Mouse (Mus musculus) neural tube, embryonic 13.5 days (tissue): ENCODE results near the gene Dnajb12. TPM values are rescaled to one million over a fixed set of nuclear protein-coding genes. Genes with fewer than 3 reads are reported as not detected.
A peak's percentile ranks its signal among the peaks of the same experiment; 100 is the strongest.

Source experiments
- ATAC-seq: fragments of 200-750 bp; cut with Nextera tagmentation; 2 replicates; pipeline ENCODE4 v1.8.0; 2017; ENCODE audit warnings: low read depth, mild to moderate bottlenecking, moderate TSS enrichment, moderate library complexity
- H3K27ac ChIP-seq: fragments of 300-500 bp; sonication (generic); replicated peaks from 2 replicates; pipeline ENCODE4 v1.5.1; 2015; ENCODE audit warnings: moderate library complexity, mild to moderate bottlenecking, inconsistent platforms
- H3K27me3 ChIP-seq: fragments of 300-500 bp; sonication (generic); 2 replicates; pipeline ENCODE4 v1.6.1; 2015; ENCODE audit warnings: mild to moderate bottlenecking, inconsistent platforms
- H3K36me3 ChIP-seq: fragments of 300-500 bp; sonication (generic); 2 replicates; pipeline ENCODE4 v1.6.1; 2015; ENCODE audit warnings: mild to moderate bottlenecking, inconsistent platforms
- H3K4me1 ChIP-seq: fragments of 300-500 bp; sonication (generic); replicated peaks from 2 replicates; pipeline ENCODE4 v1.6.1; 2015; ENCODE audit warnings: inconsistent platforms
- H3K4me2 ChIP-seq: fragments of 300-500 bp; sonication (generic); 2 replicates; pipeline ENCODE4 v1.6.1; 2015; ENCODE audit warnings: inconsistent platforms, mild to moderate bottlenecking, moderate library complexity
- H3K4me3 ChIP-seq: fragments of 300-500 bp; sonication (generic); 2 replicates; pipeline ENCODE4 v1.5.1; 2015; ENCODE audit warnings: mild to moderate bottlenecking, inconsistent platforms
- H3K9ac ChIP-seq: fragments of 300-500 bp; sonication (generic); 2 replicates; pipeline ENCODE4 v1.6.1; 2015; ENCODE audit warnings: moderate library complexity, mild to moderate bottlenecking, inconsistent platforms
- H3K9me3 ChIP-seq: fragments of 300-500 bp; sonication (generic); 2 replicates; pipeline ENCODE4 v1.6.1; 2016; ENCODE audit warnings: inconsistent platforms
- WGBS: fragments of 180-500 bp; shearing (Covaris S2); methylation state at CpG from one replicate; pipeline ENCODE4 v1.1.7; 2015; 5-methylcytosine and 5-hydroxymethylcytosine counted together
- polyA plus RNA-seq: library from polyadenylated mRNA; unstranded; fragments of >200 nt; fragmentation: Nextera tagmentation; extraction: Ambion mirVana; gene quantifications from 2 replicates; pipeline ENCODE4 v1.2.1, GENCODE M21; 2015

The Dnajb12 gene
- polyA plus RNA-seq, 1 experiment from 2014 or later: 20.4 TPM

- Histone ChIP-seq H3K9me3 (no peaks in the 10 kb centered on the region), H3K4me1 (peaks cover 26% of the 10 kb centered on the region; the same call in 1 of the 2 replicates), H3K36me3 (peaks cover 29% of the 10 kb centered on the region), H3K4me3 (no peak overlapping the region), H3K27me3 (no peaks in the 10 kb centered on the region), H3K27ac (0 out of 2 replicates have a peak overlapping the region, but pooled peaks have one; percentile 34), H3K9ac (no peak overlapping the region), H3K4me2 (no peak overlapping the region)
- ATAC-seq: no peak
- 90% methylated on average over 7 of the region's 7 CpGs for WGBS
Measured at GRCm38 (mm10) chr10:59889339-59889738, 10.0 kb downstream of the Dnajb12 start.

- H3K4me2 ChIP-seq: no peak overlapping the region
- no peak overlapping the region for H3K4me3 ChIP-seq
- ATAC-seq: no peak
- peak overlapping the region; percentile 26; the same call in 1 of the 2 replicates for H3K9ac ChIP-seq
- peaks cover 32% of the 10 kb centered on the region for H3K36me3 ChIP-seq
- H3K9me3 ChIP-seq: no peaks in the 10 kb centered on the region
- peaks cover 25% of the 10 kb centered on the region for H3K4me1 ChIP-seq
- no peaks in the 10 kb centered on the region for H3K27me3 ChIP-seq
- peak overlapping the region; percentile 42 for H3K27ac ChIP-seq
- 86% methylated on average over 15 of the region's 15 CpGs for WGBS
Measured at GRCm38 (mm10) chr10:59889953-59890751, 10.8 kb downstream of the Dnajb12 start.

- no peaks in the 10 kb centered on the region for H3K27me3 ChIP-seq
- 0 out of 2 replicates have a peak overlapping the region, but pooled peaks have one; percentile 14 for H3K9ac ChIP-seq
- 32% methylated on average over 6 of the region's 6 CpGs for WGBS
- peaks cover 50% of the 10 kb centered on the region for H3K36me3 ChIP-seq
- H3K4me1 ChIP-seq: peaks cover 45% of the 10 kb centered on the region
- H3K4me3 ChIP-seq: no peak overlapping the region
- no peak for ATAC-seq
- no peaks in the 10 kb centered on the region for H3K9me3 ChIP-seq
- H3K27ac ChIP-seq: no peak overlapping the region; the same call in 1 of the 2 replicates
- no peak overlapping the region for H3K4me2 ChIP-seq
Measured at GRCm38 (mm10) chr10:59892977-59893376, 13.6 kb downstream of the Dnajb12 start.

- Histone ChIP-seq H3K27ac (0 out of 2 replicates have a peak overlapping the region, but pooled peaks have one; percentile 7), H3K36me3 (peaks cover 54% of the 10 kb centered on the region), H3K4me1 (peaks cover 56% of the 10 kb centered on the region), H3K4me3 (no peak overlapping the region), H3K27me3 (no peaks in the 10 kb centered on the region), H3K4me2 (no peak overlapping the region), H3K9ac (no peak overlapping the region), H3K9me3 (no peaks in the 10 kb centered on the region)
- WGBS: 80% methylated on average over 25 of the region's 25 CpGs
- no peak for ATAC-seq
Measured at GRCm38 (mm10) chr10:59894251-59895160, 15.2 kb downstream of the Dnajb12 start.

- no peaks in the 10 kb centered on the region for H3K9me3 ChIP-seq
- peaks cover 52% of the 10 kb centered on the region for H3K36me3 ChIP-seq
- no peaks in the 10 kb centered on the region for H3K27me3 ChIP-seq
- H3K4me2 ChIP-seq: no peak overlapping the region
- WGBS: 95% methylated on average over 17 of the region's 17 CpGs
- no peak overlapping the region for H3K9ac ChIP-seq
- no peak for ATAC-seq
- H3K4me1 ChIP-seq: peaks cover 67% of the 10 kb centered on the region
- H3K4me3 ChIP-seq: no peak overlapping the region
- 0 out of 2 replicates have a peak overlapping the region, but pooled peaks have one; percentile 98 for H3K27ac ChIP-seq
Measured at GRCm38 (mm10) chr10:59895460-59896186, 16.3 kb downstream of the Dnajb12 start.

GRCm38 (mm10) chr10:59896211-59896610 is 16.9 kb downstream of the Dnajb12 start:
- no peak for ATAC-seq
- Histone ChIP-seq H3K4me1 (peaks cover 73% of the 10 kb centered on the region), H3K4me3 (no peak overlapping the region), H3K27me3 (no peaks in the 10 kb centered on the region), H3K9ac (peak overlapping the region; percentile 60; the same call in 1 of the 2 replicates), H3K36me3 (peaks cover 47% of the 10 kb centered on the region), H3K9me3 (no peaks in the 10 kb centered on the region), H3K4me2 (no peak overlapping the region), H3K27ac (peak overlapping the region; percentile 98)
- 95% methylated on average over 4 of the region's 4 CpGs for WGBS

- Histone ChIP-seq H3K27ac (peak overlapping the region; percentile 98), H3K9ac (peak overlapping the region; percentile 60), H3K27me3 (no peaks in the 10 kb centered on the region), H3K4me1 (peaks cover 80% of the 10 kb centered on the region), H3K4me3 (no peak overlapping the region), H3K4me2 (peak overlapping the region; percentile 25), H3K36me3 (peaks cover 40% of the 10 kb centered on the region), H3K9me3 (no peaks in the 10 kb centered on the region)
- peak; percentile 21 for ATAC-seq
- WGBS: 39% methylated on average over 3 of the region's 3 CpGs
Measured at GRCm38 (mm10) chr10:59896911-59897331, 17.6 kb downstream of the Dnajb12 start.

GRCm38 (mm10) chr10:59897511-59897910 is 18.2 kb downstream of the Dnajb12 start:
- peak overlapping the region; percentile 98 for H3K27ac ChIP-seq
- peak overlapping the region; percentile 25 for H3K4me2 ChIP-seq
- no peaks in the 10 kb centered on the region for H3K9me3 ChIP-seq
- peaks cover 86% of the 10 kb centered on the region for H3K4me1 ChIP-seq
- H3K9ac ChIP-seq: peak overlapping the region; percentile 60; the same call in 1 of the 2 replicates
- H3K27me3 ChIP-seq: no peaks in the 10 kb centered on the region
- 8% methylated on average over 5 of the region's 5 CpGs for WGBS
- H3K4me3 ChIP-seq: no peak overlapping the region
- peaks cover 34% of the 10 kb centered on the region for H3K36me3 ChIP-seq
- peak; percentile 16; the same call in 1 of the 2 replicates for ATAC-seq

- H3K9me3 ChIP-seq: no peaks in the 10 kb centered on the region
- H3K27ac ChIP-seq: peak overlapping the region; percentile 98
- peak overlapping the region; percentile 60 for H3K9ac ChIP-seq
- no peak overlapping the region for H3K4me3 ChIP-seq
- ATAC-seq: no peak
- H3K4me1 ChIP-seq: peaks cover 91% of the 10 kb centered on the region
- H3K36me3 ChIP-seq: peaks cover 30% of the 10 kb centered on the region
- WGBS: 42% methylated on average over 9 of the region's 9 CpGs
- H3K4me2 ChIP-seq: no peak overlapping the region
- H3K27me3 ChIP-seq: no peaks in the 10 kb centered on the region
Measured at GRCm38 (mm10) chr10:59898180-59898778, 18.9 kb downstream of the Dnajb12 start.

- Histone ChIP-seq H3K4me1 (peaks cover 90% of the 10 kb centered on the region), H3K9me3 (no peaks in the 10 kb centered on the region), H3K4me2 (peak overlapping the region; percentile 31), H3K36me3 (peaks cover 29% of the 10 kb centered on the region), H3K4me3 (no peak overlapping the region), H3K27me3 (no peaks in the 10 kb centered on the region), H3K27ac (peak overlapping the region; percentile 98), H3K9ac (peak overlapping the region; percentile 60)
- no peak for ATAC-seq
- 31% methylated on average over 2 of the region's 2 CpGs for WGBS
Measured at GRCm38 (mm10) chr10:59898935-59899334, 19.6 kb downstream of the Dnajb12 start.
